Mouse (Mus musculus): ENCODE measurements at regions not wholly inside any gene's neighbourhood (a gene's known extent, or its start where the extent isn't known, plus 50 kb on each side); places are given as distances from the start of the nearest gene placed in this dataset.
A peak's percentile ranks its signal among the peaks of the same experiment; 100 is the strongest.

GRCm38 (mm10) chr2:72600723-72601122 is 124.8 kb downstream of the Cdca7 start:
- Histone ChIP-seq H3K4me3 (replicated peaks; ENCODE audit: low read length) (no peak overlapping the region), H3K9me3 (ENCODE audit: control insufficient read depth, low read length) (no peaks in the 10 kb centered on the region), H3K27ac (no peak overlapping the region), H3K4me2 (replicated peaks) (no peak overlapping the region), H3K27me3 (ENCODE audit: control insufficient read depth, insufficient read depth, low read length) (no peaks in the 10 kb centered on the region), H3K4me1 (replicated peaks; ENCODE audit: control insufficient read depth, insufficient read depth, low read length) (peaks cover 12% of the 10 kb centered on the region), H3K9ac (no peak overlapping the region), H3K36me3 (replicated peaks; ENCODE audit: control insufficient read depth, insufficient read depth) (no peaks in the 10 kb centered on the region)
- ATAC-seq (ENCODE audit: low FRiP score) (no peak), DNase-seq (ENCODE audit: low spot score) (no peak)

GRCm38 (mm10) chr2:72602152-72602551 is 126.2 kb downstream of the Cdca7 start:
- Histone ChIP-seq H3K27ac (no peak overlapping the region), H3K9ac (no peak overlapping the region), H3K36me3 (replicated peaks; ENCODE audit: control insufficient read depth, insufficient read depth) (no peaks in the 10 kb centered on the region), H3K9me3 (ENCODE audit: control insufficient read depth, low read length) (no peaks in the 10 kb centered on the region), H3K27me3 (ENCODE audit: control insufficient read depth, insufficient read depth, low read length) (no peaks in the 10 kb centered on the region), H3K4me1 (replicated peaks; ENCODE audit: control insufficient read depth, insufficient read depth, low read length) (peaks cover 12% of the 10 kb centered on the region), H3K4me3 (replicated peaks; ENCODE audit: low read length) (no peak overlapping the region), H3K4me2 (replicated peaks) (no peak overlapping the region)
- DNase-seq (ENCODE audit: low spot score) (no peak), ATAC-seq (ENCODE audit: low FRiP score) (no peak)
- 79% methylated on average over 1 of the region's 1 CpGs for WGBS

GRCm38 (mm10) chr2:72612221-72612620 is 136.3 kb downstream of the Cdca7 start:
- Histone ChIP-seq H3K36me3 (replicated peaks; ENCODE audit: control insufficient read depth, insufficient read depth) (no peaks in the 10 kb centered on the region), H3K27ac (no peak overlapping the region), H3K9ac (no peak overlapping the region), H3K4me1 (replicated peaks; ENCODE audit: control insufficient read depth, insufficient read depth, low read length) (no peaks in the 10 kb centered on the region), H3K4me2 (replicated peaks) (no peak overlapping the region), H3K27me3 (ENCODE audit: control insufficient read depth, insufficient read depth, low read length) (0 out of 2 replicates have a peak, but pooled peaks cover 5% of the 10 kb centered on the region), H3K4me3 (replicated peaks; ENCODE audit: low read length) (no peak overlapping the region), H3K9me3 (ENCODE audit: control insufficient read depth, low read length) (0 out of 2 replicates have a peak, but pooled peaks cover 9% of the 10 kb centered on the region)
- ATAC-seq (ENCODE audit: low FRiP score) (no peak), DNase-seq (ENCODE audit: low spot score) (no peak)
- WGBS, result 93% methylated on average over 3 of the region's 3 CpGs

- WGBS, result 50% methylated on average over 8 of the region's 8 CpGs
Measured at GRCm38 (mm10) chr2:72614256-72614655, 138.3 kb downstream of the Cdca7 start.

GRCm38 (mm10) chr2:72615869-72616268 is 139.9 kb downstream of the Cdca7 start:
- no peaks in the 10 kb centered on the region for H3K36me3 ChIP-seq (replicated peaks; ENCODE audit: control insufficient read depth, insufficient read depth)
- no peak overlapping the region for H3K4me2 ChIP-seq (replicated peaks)
- no peak overlapping the region for H3K27ac ChIP-seq
- no peaks in the 10 kb centered on the region for H3K9me3 ChIP-seq (ENCODE audit: control insufficient read depth, low read length)
- no peak overlapping the region for H3K9ac ChIP-seq
- no peak overlapping the region for H3K4me3 ChIP-seq (replicated peaks; ENCODE audit: low read length)
- 98% methylated on average over 2 of the region's 2 CpGs for WGBS
- DNase-seq (ENCODE audit: low spot score), result no peak
- H3K27me3 ChIP-seq (ENCODE audit: control insufficient read depth, insufficient read depth, low read length), result 0 out of 2 replicates have a peak, but pooled peaks cover 9% of the 10 kb centered on the region
- H3K4me1 ChIP-seq (replicated peaks; ENCODE audit: control insufficient read depth, insufficient read depth, low read length), result peaks cover 9% of the 10 kb centered on the region
- no peak for ATAC-seq (ENCODE audit: low FRiP score)

More at GRCm38 (mm10) chr2:72614256-72614655, 138.3 kb downstream of the Cdca7 start:
- H3K4me3 ChIP-seq (replicated peaks; ENCODE audit: low read length), result no peak overlapping the region
- no peak overlapping the region for H3K4me2 ChIP-seq (replicated peaks)
- peaks cover 2% of the 10 kb centered on the region for H3K4me1 ChIP-seq (replicated peaks; ENCODE audit: control insufficient read depth, insufficient read depth, low read length)
- DNase-seq (ENCODE audit: low spot score) (no peak), ATAC-seq (ENCODE audit: low FRiP score) (no peak)
- no peak overlapping the region for H3K9ac ChIP-seq
- no peaks in the 10 kb centered on the region for H3K36me3 ChIP-seq (replicated peaks; ENCODE audit: control insufficient read depth, insufficient read depth)
- H3K27me3 ChIP-seq (ENCODE audit: control insufficient read depth, insufficient read depth, low read length), result 0 out of 2 replicates have a peak, but pooled peaks cover 9% of the 10 kb centered on the region
- no peak overlapping the region for H3K27ac ChIP-seq
- no peaks in the 10 kb centered on the region for H3K9me3 ChIP-seq (ENCODE audit: control insufficient read depth, low read length)

GRCm38 (mm10) chr2:72616412-72616811 is 140.5 kb downstream of the Cdca7 start:
- Histone ChIP-seq H3K36me3 (replicated peaks; ENCODE audit: control insufficient read depth, insufficient read depth) (no peaks in the 10 kb centered on the region), H3K4me3 (replicated peaks; ENCODE audit: low read length) (no peak overlapping the region), H3K9ac (no peak overlapping the region), H3K27ac (no peak overlapping the region), H3K4me1 (replicated peaks; ENCODE audit: control insufficient read depth, insufficient read depth, low read length) (peaks cover 9% of the 10 kb centered on the region), H3K4me2 (replicated peaks) (no peak overlapping the region), H3K27me3 (ENCODE audit: control insufficient read depth, insufficient read depth, low read length) (0 out of 2 replicates have a peak, but pooled peaks cover 9% of the 10 kb centered on the region), H3K9me3 (ENCODE audit: control insufficient read depth, low read length) (no peaks in the 10 kb centered on the region)
- ATAC-seq (ENCODE audit: low FRiP score), result no peak
- DNase-seq (ENCODE audit: low spot score), result no peak

GRCm38 (mm10) chr2:72619446-72619845 is 143.5 kb downstream of the Cdca7 start:
- WGBS, result 39% methylated on average over 4 of the region's 4 CpGs
- no peaks in the 10 kb centered on the region for H3K36me3 ChIP-seq (replicated peaks; ENCODE audit: control insufficient read depth, insufficient read depth)
- H3K27ac ChIP-seq, result no peak overlapping the region
- H3K4me1 ChIP-seq (replicated peaks; ENCODE audit: control insufficient read depth, insufficient read depth, low read length), result peaks cover 9% of the 10 kb centered on the region
- H3K9me3 ChIP-seq (ENCODE audit: control insufficient read depth, low read length), result no peaks in the 10 kb centered on the region
- no peak overlapping the region for H3K9ac ChIP-seq
- DNase-seq (ENCODE audit: low spot score) (no peak), ATAC-seq (ENCODE audit: low FRiP score) (no peak)
- 0 out of 2 replicates have a peak, but pooled peaks cover 9% of the 10 kb centered on the region for H3K27me3 ChIP-seq (ENCODE audit: control insufficient read depth, insufficient read depth, low read length)
- H3K4me2 ChIP-seq (replicated peaks), result no peak overlapping the region; the same call in 1 of the 2 replicates
- H3K4me3 ChIP-seq (replicated peaks; ENCODE audit: low read length), result no peak overlapping the region

GRCm38 (mm10) chr2:72620182-72620652 is 144.3 kb downstream of the Cdca7 start:
- Histone ChIP-seq H3K4me2 (replicated peaks) (peak overlapping the region; percentile 47), H3K4me1 (replicated peaks; ENCODE audit: control insufficient read depth, insufficient read depth, low read length) (peaks cover 9% of the 10 kb centered on the region), H3K27me3 (ENCODE audit: control insufficient read depth, insufficient read depth, low read length) (0 out of 2 replicates have a peak, but pooled peaks cover 9% of the 10 kb centered on the region), H3K9ac (peak overlapping the region; percentile 9; the same call in 1 of the 2 replicates), H3K27ac (no peak overlapping the region), H3K36me3 (replicated peaks; ENCODE audit: control insufficient read depth, insufficient read depth) (no peaks in the 10 kb centered on the region), H3K4me3 (replicated peaks; ENCODE audit: low read length) (peak overlapping the region; percentile 4; the same call in 1 of the 2 replicates), H3K9me3 (ENCODE audit: control insufficient read depth, low read length) (no peaks in the 10 kb centered on the region)
- ATAC-seq (ENCODE audit: low FRiP score), result no peak
- peak; percentile 45 for DNase-seq (ENCODE audit: low spot score)
- WGBS, result under 1% methylated on average over 9 of the region's 9 CpGs

- DNase-seq (ENCODE audit: low spot score) (no peak), ATAC-seq (ENCODE audit: low FRiP score) (no peak)
- 51% methylated on average over 3 of the region's 3 CpGs for WGBS
- Histone ChIP-seq H3K27me3 (ENCODE audit: control insufficient read depth, insufficient read depth, low read length) (no peaks in the 10 kb centered on the region), H3K9me3 (ENCODE audit: control insufficient read depth, low read length) (no peaks in the 10 kb centered on the region), H3K36me3 (replicated peaks; ENCODE audit: control insufficient read depth, insufficient read depth) (no peaks in the 10 kb centered on the region), H3K9ac (no peak overlapping the region), H3K4me3 (replicated peaks; ENCODE audit: low read length) (no peak overlapping the region), H3K4me1 (replicated peaks; ENCODE audit: control insufficient read depth, insufficient read depth, low read length) (peaks cover 24% of the 10 kb centered on the region), H3K4me2 (replicated peaks) (no peak overlapping the region), H3K27ac (no peak overlapping the region)
Measured at GRCm38 (mm10) chr2:72627915-72628314, 152.0 kb downstream of the Cdca7 start.
